In the genomic region with DNA sequence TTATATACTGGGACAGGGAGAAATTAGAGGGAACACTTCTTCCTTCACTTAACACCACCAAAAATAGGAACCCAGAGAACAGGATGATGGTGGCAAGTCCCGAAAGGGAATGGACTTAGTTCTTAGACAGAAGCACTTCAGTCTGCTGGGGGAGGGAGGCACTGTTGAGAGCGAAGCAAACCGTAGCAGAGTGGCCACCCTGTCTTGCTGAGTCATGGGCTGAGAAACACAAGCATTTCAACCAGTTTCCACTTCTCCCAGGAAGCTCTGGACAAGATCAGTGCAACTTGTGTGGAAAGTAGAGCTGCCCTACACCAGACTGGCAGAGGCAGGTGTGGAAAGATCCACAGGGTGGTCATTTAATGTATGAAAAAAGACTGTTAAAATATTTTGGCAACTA, we compare ENCODE assay signal across 30 mouse cellular contexts. TPM values are rescaled to one million over a fixed set of nuclear protein-coding genes. Genes with fewer than 3 reads are reported as not detected.
A peak's percentile ranks its signal among the peaks of the same experiment; 100 is the strongest.
DNase-seq lines count a peak whose midpoint lies in the region; ATAC-seq and TF ChIP-seq lines count a peak whose summit lies in the region.
"Had no signal": no experiment of that assay in that cellular context is flagged by ENCODE, and none has a peak within 500 bp of the region (broad histone marks: within the 10 kb centered on the region; RNA-seq: fewer than 3 reads in every experiment).

No protein-coding gene starts in this region.

- intact Hi-C loops in left cerebral cortex, postnatal 36 days (cut with DNase I), result no loop called here

- no peak overlapping the region for H3K4me2 ChIP-seq in liver, embryonic 12.5 days
- H3K4me2 ChIP-seq: embryonic facial prominence, embryonic 13.5 days; intestine, embryonic 15.5 days; limb, embryonic 12.5 days; liver, embryonic 13.5 days; lung, embryonic 14.5 days; midbrain, embryonic 12.5 days had no signal

- H3K27ac ChIP-seq in liver, embryonic 12.5 days, result peak overlapping the region; percentile 28; the same call in 1 of the 2 replicates
- peak overlapping the region; percentile 65 for H3K27ac ChIP-seq in ES-E14 (ENCODE audit: insufficient read depth, low read depth, low read length, poor library complexity, severe bottlenecking)
- H3K27ac ChIP-seq: embryonic facial prominence, embryonic 13.5 days; heart, embryonic 10.5 days; hindbrain, embryonic 10.5 days; intestine, embryonic 15.5 days; limb, embryonic 12.5 days; liver, embryonic 13.5 days; midbrain, embryonic 12.5 days had no signal

- in situ Hi-C loops in ES-E14 (cut with MboI; ENCODE audit: low sequenced_read_pairs in 2 of 2, unreplicated experiment in 2 of 2), result loop anchor here in 1 of 2 experiments (25.0 kb wide), 1 partner anchor 1888 kb away; the partner anchor contains the start of gene Tbkbp1

- ATAC-seq in liver, embryonic 12.5 days, result no peak
- ATAC-seq: forebrain, embryonic 14.5 days; hindbrain, embryonic 16.5 days; intestine, embryonic 15.5 days had no signal

- 0 out of 2 replicates have a peak, but pooled peaks cover 8% of the 10 kb centered on the region for H3K4me1 ChIP-seq in liver, embryonic 12.5 days
- H3K4me1 ChIP-seq in ES-E14 (ENCODE audit: control insufficient read depth in 2 of 2, insufficient read depth in 2 of 2, low read length in 2 of 2, poor library complexity in 1 of 2), result peaks cover 6 to 14% of the 10 kb centered on the region in 2 experiments
- peaks cover 94% of the 10 kb centered on the region for H3K4me1 ChIP-seq in megakaryocyte, embryonic 14.5 days
- H3K4me1 ChIP-seq: embryonic facial prominence, embryonic 13.5 days; heart, embryonic 10.5 days; hindbrain, embryonic 10.5 days; intestine, embryonic 15.5 days; limb, embryonic 12.5 days; midbrain, embryonic 12.5 days had no signal

- no peaks in the 10 kb centered on the region for H3K9me3 ChIP-seq in liver, embryonic 12.5 days (replicated peaks)
- no peaks in the 10 kb centered on the region for H3K9me3 ChIP-seq in ES-E14 (ENCODE audit: control insufficient read depth, insufficient read depth, low read depth, low read length)
- H3K9me3 ChIP-seq in megakaryocyte, embryonic 14.5 days, result no peaks in the 10 kb centered on the region
- H3K9me3 ChIP-seq: embryonic facial prominence, embryonic 13.5 days; heart, embryonic 10.5 days; hindbrain, embryonic 10.5 days; intestine, embryonic 15.5 days; limb, embryonic 12.5 days; liver, embryonic 13.5 days; midbrain, embryonic 12.5 days had no signal

- WGBS in liver, embryonic 12.5 days (ENCODE audit: insufficient replicate concordance), result 48% methylated on average over 3 of the region's 3 CpGs

- H3K9ac ChIP-seq in liver, embryonic 12.5 days, result peak overlapping the region; percentile 3; the same call in 1 of the 2 replicates
- no peak overlapping the region for H3K9ac ChIP-seq in ES-E14 (ENCODE audit: insufficient read depth, low read depth, low read length, poor library complexity, severe bottlenecking)
- H3K9ac ChIP-seq: embryonic facial prominence, embryonic 13.5 days; intestine, embryonic 15.5 days; limb, embryonic 12.5 days; liver, embryonic 13.5 days; lung, embryonic 14.5 days; midbrain, embryonic 12.5 days had no signal

- DNase-seq in liver (no peak), ES-E14 (ENCODE audit: low read depth, low spot score) (no peak)
- peak; percentile 58 for DNase-seq in brain, adult 2 months (ENCODE audit: low read depth, low spot score)
- no peak for DNase-seq in left cerebral cortex, postnatal 36 days (ENCODE audit: low spot score in 2 of 2)
- DNase-seq in urinary bladder, postnatal 10 days (ENCODE audit: low spot score), result no peak
- DNase-seq: adrenal gland, postnatal 36 days; cerebellum, adult 18-20 months; cerebellum, postnatal 14 days; embryo, embryonic 11 days; gastrocnemius, postnatal 36 days; heart, postnatal 10 days; kidney, adult 8-10 months; kidney, postnatal 10 days; liver, embryonic 13.5 days; lung, embryonic 14.5 days had no signal

- H3K4me3 ChIP-seq in liver, embryonic 12.5 days, result no peak overlapping the region
- no peak overlapping the region for H3K4me3 ChIP-seq in ES-E14 (ENCODE audit: insufficient read depth in 1 of 2, low read depth in 1 of 2, low read length in 2 of 2, poor library complexity in 1 of 2, severe bottlenecking in 1 of 2)
- H3K4me3 ChIP-seq in megakaryocyte, embryonic 14.5 days (replicated peaks), result peak overlapping the region; percentile 66
- H3K4me3 ChIP-seq: embryonic facial prominence, embryonic 13.5 days; heart, embryonic 10.5 days; hindbrain, embryonic 10.5 days; intestine, embryonic 15.5 days; layer of hippocampus, adult 2 months; limb, embryonic 12.5 days; liver, embryonic 13.5 days; midbrain, embryonic 12.5 days had no signal

- no peaks in the 10 kb centered on the region for H3K27me3 ChIP-seq in liver, embryonic 12.5 days (replicated peaks)
- H3K27me3 ChIP-seq in megakaryocyte, embryonic 14.5 days (replicated peaks), result no peaks in the 10 kb centered on the region
- H3K27me3 ChIP-seq: embryonic facial prominence, embryonic 13.5 days; intestine, embryonic 15.5 days; limb, embryonic 12.5 days; liver, embryonic 13.5 days; midbrain, embryonic 12.5 days had no signal

- peaks cover 100% of the 10 kb centered on the region for H3K36me3 ChIP-seq in liver, embryonic 12.5 days
- H3K36me3 ChIP-seq in ES-E14 (ENCODE audit: control insufficient read depth, insufficient read depth, low read length, poor library complexity, severe bottlenecking), result peaks cover 74% of the 10 kb centered on the region
- H3K36me3 ChIP-seq in megakaryocyte, embryonic 14.5 days (replicated peaks; ENCODE audit: low read length), result peaks cover 100% of the 10 kb centered on the region

TF ChIP-seq in ES-E14, 5 proteins besides CTCF, POLR2A, EP300 and RAD21:
- TF ChIP-seq ZC3H11A (IDR thresholded peaks at IDR 0.05; ENCODE audit: borderline replicate concordance, low read depth, low read length), result no peak
- 0 out of 2 replicates have a peak, but pooled peaks have one; percentile 44 for TF ChIP-seq MAFK (IDR thresholded peaks at IDR 0.05; ENCODE audit: insufficient read depth, low read depth, low read length)

RNA-seq across cellular contexts. Expression of gene Tac4, which starts 13.3 kb away (rescaled TPM):
- polyA plus RNA-seq in liver, embryonic 12.5 days (2016; fragmentation: Nextera tagmentation; extraction: Ambion mirVana), result 0.10 TPM in 1 of 2 replicates, not detected in the other
- 0.18 and 0.53 TPM in 2 replicates for total RNA-seq in ES-E14 (2012; rRNA removed)
- 1.3 and 1.9 TPM in 2 replicates for polyA plus RNA-seq in megakaryocyte, embryonic 14.5 days (2012; ENCODE audit: insufficient read depth, low replicate concordance)
- not detected for total RNA-seq in left cerebral cortex, postnatal 36 days (2021)
- total RNA-seq: adrenal gland, postnatal 36 days; gastrocnemius, postnatal 36 days; heart, postnatal 10 days; layer of hippocampus, adult 2 months; layer of hippocampus, postnatal 25 days; left cerebral cortex, postnatal 10 days; neutrophil, adult 5-6 weeks had no signal
- polyA plus RNA-seq: embryonic facial prominence, embryonic 13.5 days; forebrain, embryonic 14.5 days; heart, embryonic 10.5 days; hindbrain, embryonic 10.5 days; hindbrain, embryonic 16.5 days; intestine, embryonic 15.5 days; limb, embryonic 12.5 days; liver, embryonic 13.5 days; lung, embryonic 14.5 days; urinary bladder, adult 2 months had no signal

RNA-seq across cellular contexts. Expression of gene Kat7, which starts 35.4 kb away (rescaled TPM):
- 48.1 and 49.5 TPM in 2 replicates for polyA plus RNA-seq in liver, embryonic 12.5 days (2016; fragmentation: Nextera tagmentation; extraction: Ambion mirVana)
- total RNA-seq in ES-E14 (2012; rRNA removed), result 108 and 118 TPM in 2 replicates
- 0.48 and 11.7 TPM in 2 replicates for polyA plus RNA-seq in megakaryocyte, embryonic 14.5 days (2012; ENCODE audit: insufficient read depth, low replicate concordance)
- 10 to 100 TPM; 69.3 to 74.3 TPM for total RNA-seq in left cerebral cortex, postnatal 36 days (2021)
